Mouse (Mus musculus) frontal cortex, adult 2 months (tissue): ENCODE measurements around the gene Gm20708. TPM values are rescaled to one million over a fixed set of nuclear protein-coding genes. Genes with fewer than 3 reads are reported as not detected.
A peak's percentile ranks its signal among the peaks of the same experiment; 100 is the strongest.

Source experiments
- DNase-seq, 2 experiments: peaks; one replicate each; pipeline ENCODE4 v3.0.0; 2022; ENCODE audit warnings: low spot score in 1 of 2; ENCODE audit errors: extremely low spot score in 1 of 2
- polyA plus RNA-seq: library from polyadenylated mRNA; depleted of rRNA; stranded (reverse); fragments of >200 nt; gene quantifications from 2 replicates; pipeline ENCODE4 v1.2.3, GENCODE M21; 2012; rRNA removed

Gene Gm20708
- polyA plus RNA-seq, 1 experiment = 1.3 TPM

DNA sequence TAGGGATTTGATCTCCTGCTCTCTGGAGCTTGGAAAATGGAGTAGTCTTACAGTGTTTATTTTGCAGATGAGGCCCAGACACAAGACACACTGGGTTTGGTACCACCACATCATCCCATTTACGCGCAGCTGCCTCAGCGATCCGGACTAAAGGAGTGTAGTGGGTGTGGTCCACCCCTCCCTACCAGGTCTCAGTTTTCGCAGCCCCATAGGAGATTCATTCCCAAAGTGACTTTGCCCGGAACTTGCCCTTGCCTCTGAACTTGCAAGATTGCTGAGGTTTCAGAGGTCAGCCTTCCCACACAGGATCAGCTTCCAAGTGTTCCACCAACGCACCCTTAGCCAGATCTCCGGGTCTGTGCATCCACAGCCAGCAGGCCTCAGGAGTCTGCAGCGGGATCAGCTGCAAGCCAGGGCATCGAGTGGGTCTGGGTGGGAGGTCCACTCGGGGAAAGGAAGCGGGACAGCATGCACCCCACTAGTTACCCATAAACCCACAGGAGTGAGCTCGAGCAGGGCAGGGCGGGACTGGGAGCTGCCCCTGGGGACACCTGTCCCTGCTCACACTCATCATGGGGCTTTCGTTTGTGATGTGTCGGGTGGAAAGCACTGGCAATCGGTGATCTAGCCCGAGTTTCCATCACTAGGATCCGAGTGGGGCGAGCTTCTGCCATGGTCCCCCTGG, 78.8 kb downstream of the Gm20708 start:
- no peak for DNase-seq

GRCm38 (mm10) chr11:117888853-117889822, 79.7 kb downstream of the Gm20708 start:
- peak in 1 of 2 experiments; percentile 50 for DNase-seq

Other genes starting within 250 kb of the Gm20708 start
- 44.4 and 56.5 TPM in 2 replicates for gene Tnrc6c, start 155.4 kb upstream of the Gm20708 start, polyA plus RNA-seq
- gene Tmc8, start 27.6 kb upstream of the Gm20708 start, polyA plus RNA-seq = 0.42 and 0.50 TPM in 2 replicates
- gene Tmc6, start 27.5 kb upstream of the Gm20708 start, polyA plus RNA-seq = 7.1 and 7.2 TPM in 2 replicates
- 0.23 and 0.32 TPM in 2 replicates for gene 6030468B19Rik, start 12.0 kb upstream of the Gm20708 start, polyA plus RNA-seq
- gene Syngr2, start within 50 bp of the Gm20708 start, polyA plus RNA-seq = 11.0 and 11.9 TPM in 2 replicates
- gene Afmid, start 16.3 kb downstream of the Gm20708 start, polyA plus RNA-seq = 4.1 and 4.3 TPM in 2 replicates
- gene Tk1, start 16.4 kb downstream of the Gm20708 start, polyA plus RNA-seq = 1.5 and 1.6 TPM in 2 replicates
- 2.8 and 3.4 TPM in 2 replicates for gene Birc5, start 39.6 kb downstream of the Gm20708 start, polyA plus RNA-seq
- not detected in 2 replicates for gene Tmem235, start 51.1 kb downstream of the Gm20708 start, polyA plus RNA-seq
- gene Tha1, start 63.8 kb downstream of the Gm20708 start, polyA plus RNA-seq = 9.0 and 9.1 TPM in 2 replicates
- gene Socs3, start 160.4 kb downstream of the Gm20708 start, polyA plus RNA-seq = 4.5 and 5.8 TPM in 2 replicates
- gene Pgs1, start 176.6 kb downstream of the Gm20708 start, polyA plus RNA-seq = 69.6 and 74.3 TPM in 2 replicates